Mouse (Mus musculus): ENCODE data around the gene Krtap13-1.
"Not testable (repeated sequence)": the region's sequence is repeated elsewhere in the genome, so short reads cannot be mapped to it uniquely, and the experiment has no call there.

Krtap13-1 gene

GRCm38 (mm10) chr16:88728812-88729275 is at the start of gene Krtap13-1:
TSS of gene Krtap13-1 (plus strand) at chr16:88728862.
- no peak for DNase-seq

DNA sequence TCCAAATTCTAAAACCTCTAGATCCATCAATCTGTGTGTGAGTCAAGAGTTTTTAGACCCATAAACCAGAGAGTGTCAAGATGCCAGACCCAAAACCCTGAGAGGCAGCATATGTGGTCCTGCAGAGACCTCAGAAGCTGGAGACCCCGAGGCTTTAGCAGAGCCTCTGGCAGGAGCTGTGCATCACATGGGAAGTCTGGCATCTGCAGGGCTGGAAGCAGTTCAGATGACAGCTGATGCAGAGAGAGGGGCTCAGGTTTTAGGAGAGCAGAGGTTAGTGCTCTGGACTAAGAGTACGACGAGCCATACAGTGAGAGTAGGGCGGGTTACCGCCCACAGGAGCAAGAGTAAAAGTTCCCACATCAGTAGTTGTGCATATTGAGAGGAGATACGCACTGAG is 49.6 kb upstream of the Krtap13-1 start:
- DNase-seq = no peak

- DNase-seq = no peak
Observed at GRCm38 (mm10) chr16:88681282-88681681, 47.4 kb upstream of the Krtap13-1 start.

GRCm38 (mm10) chr16:88696256-88696655 is 32.4 kb upstream of the Krtap13-1 start:
- DNase-seq = no peak

DNA sequence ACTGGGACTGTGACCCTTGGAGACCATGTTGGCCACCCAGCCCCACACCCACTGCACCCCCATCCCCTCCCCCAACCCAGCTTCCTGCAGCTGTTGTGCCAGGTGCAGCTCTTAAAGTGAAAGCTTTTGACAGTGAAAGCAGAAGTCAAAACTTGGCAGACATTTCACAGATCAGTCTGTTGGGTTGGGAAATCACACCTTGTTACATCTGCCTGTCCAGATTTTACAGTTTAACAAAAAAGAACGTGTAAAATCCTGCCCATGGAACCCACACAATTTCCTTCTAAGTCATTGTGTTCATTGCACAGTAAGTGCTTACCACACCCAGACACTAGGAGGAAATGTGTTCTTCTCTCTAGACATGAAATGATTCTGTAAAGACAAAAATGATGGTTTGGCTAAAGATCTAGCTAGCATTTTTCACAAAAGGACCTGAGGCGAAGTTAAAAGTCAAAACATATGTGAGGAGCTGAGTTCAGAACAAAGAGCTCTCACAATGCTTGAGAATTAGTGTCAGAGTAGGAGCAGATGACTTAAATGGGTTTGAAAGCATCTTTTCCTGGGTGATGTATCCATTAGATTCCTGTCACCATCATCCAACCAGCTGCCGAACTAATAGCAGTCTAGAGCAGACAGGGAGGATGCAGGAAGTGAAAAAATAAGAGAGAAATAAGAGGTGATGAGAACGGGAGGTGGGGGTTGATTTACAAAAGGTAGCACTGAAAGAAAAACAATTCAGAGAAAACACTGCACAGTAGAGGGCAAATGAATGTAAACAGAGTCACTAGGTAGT is 27.4 kb upstream of the Krtap13-1 start:
- DNase-seq = no peak

DNA sequence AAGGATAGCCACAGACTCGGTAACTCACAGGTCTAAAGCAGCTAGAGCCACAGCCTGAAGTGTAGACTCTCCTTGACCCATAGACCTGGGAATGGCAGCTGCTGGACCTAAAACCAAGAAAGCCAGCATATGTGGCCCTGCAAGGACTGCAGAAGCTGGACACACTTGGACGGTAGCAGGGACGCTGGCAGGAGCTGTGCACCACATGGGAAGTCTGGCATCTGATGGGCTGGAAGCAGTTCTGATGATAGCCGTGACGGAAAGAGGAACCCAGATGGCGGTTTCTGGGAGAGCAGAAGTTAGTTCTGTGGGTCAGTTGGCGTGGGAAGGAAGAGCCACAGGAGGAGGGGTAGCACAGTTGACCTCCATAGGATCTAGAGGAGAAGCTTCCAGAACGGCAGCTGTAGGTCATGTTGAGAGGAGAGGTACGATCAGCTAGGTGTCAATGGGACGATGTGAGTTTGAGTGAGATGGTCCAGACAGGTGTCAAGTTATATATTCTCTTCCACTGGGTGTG is 21.1 kb upstream of the Krtap13-1 start, which contains the start of gene 2310061N02Rik:
Gene 2310061N02Rik (minus strand): TSS at position 467 of the 517 bp plus-strand sequence.
- DNase-seq = no peak

DNA sequence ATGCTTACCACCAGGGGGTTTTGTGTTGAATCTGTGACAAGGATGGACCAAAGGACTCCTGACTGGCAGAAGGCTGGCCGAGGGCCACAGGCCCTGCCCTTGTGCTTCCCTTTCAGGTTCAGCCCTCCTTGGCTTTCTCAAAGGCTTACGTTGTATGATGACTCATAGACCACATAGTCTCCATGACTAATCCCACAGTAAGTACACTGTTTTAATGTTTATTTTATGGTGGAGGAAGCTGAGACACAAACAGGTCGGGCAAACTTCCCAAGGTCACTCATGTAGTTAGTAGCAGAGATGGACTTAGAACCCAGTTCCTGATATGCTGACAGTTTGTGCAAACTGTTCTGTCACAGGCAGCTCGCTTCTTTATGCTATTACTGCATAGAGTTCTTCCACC is 17.9 kb upstream of the Krtap13-1 start:
- DNase-seq = no peak

DNA sequence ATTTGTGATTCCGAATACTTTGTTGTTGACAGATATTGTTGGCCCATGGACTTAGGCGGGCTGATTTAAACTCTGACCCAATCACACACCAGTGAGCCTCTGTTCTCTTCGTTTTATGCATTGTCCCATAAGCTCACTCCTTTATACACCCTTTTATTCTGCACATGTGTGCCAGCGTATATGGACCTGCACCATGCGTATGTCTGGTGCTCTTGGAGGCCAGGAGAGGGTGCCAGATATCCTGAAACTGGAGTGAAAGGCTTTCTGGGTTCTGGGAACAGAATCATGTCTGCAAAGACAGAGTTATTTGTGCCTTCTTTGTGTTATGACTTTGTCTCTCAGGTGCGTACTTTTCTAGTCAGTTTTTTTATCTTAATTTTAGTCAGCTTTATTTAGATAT is 17.4 kb upstream of the Krtap13-1 start:
- no peak for DNase-seq

DNA sequence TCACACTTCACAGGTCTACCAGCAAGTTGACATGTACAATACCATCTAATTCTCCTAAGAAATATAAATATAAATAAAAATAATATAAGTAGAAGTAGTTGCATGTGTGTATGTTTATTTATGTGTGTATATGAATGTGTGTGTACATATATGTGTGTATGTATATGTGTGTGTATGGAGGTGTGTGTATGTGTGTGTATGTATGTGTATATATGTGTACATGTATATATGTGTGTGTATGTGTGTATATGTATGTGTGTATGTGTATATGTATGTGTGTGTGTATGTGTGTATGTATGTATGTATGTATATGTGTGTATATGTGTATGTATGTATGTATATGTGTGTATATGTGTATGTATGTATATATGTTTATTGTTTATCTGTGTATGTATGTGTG is 12.1 kb upstream of the Krtap13-1 start:
- DNase-seq = no peak

DNA sequence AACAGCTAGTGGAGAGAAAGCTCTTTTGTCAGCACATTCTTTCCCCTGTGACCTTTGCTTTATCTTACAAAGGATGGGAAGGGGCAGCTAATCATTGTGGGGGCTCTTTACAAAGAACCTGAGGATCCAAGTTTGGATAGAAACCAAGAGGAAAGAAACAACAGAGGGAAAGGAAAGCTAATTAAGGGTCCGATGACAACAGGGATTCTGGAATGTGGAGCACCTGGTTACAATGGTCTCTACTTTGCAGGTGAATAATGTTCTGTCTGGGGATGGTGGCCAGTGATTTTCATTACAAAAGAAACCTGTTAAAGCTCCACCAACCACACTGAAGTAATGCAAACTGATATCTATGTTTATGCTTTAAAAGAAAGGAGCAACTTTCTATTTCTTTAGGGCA is 8.6 kb upstream of the Krtap13-1 start:
- no peak for DNase-seq

DNA sequence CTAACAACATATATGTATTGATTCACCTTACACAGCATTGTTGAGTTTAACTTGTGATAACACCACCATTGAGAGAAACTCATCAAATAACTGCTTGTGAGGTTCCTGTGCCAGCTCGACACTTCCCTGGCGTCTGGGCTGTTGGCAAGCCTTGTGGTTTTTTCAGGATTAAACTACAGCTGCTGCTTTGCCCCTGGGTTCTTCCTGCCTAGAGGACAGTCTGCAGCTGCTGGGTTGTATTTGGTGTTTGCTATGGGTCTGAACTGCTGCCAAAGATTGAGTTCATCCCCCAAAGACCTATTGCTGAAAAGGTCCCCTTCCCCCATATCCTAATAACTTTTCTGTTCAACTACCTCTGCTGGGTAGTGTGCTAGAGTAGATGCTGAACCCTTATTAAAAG is 6.7 kb downstream of the Krtap13-1 start:
- no peak for DNase-seq

- no peak for DNase-seq
Observed at GRCm38 (mm10) chr16:88744750-88745340, 16.2 kb downstream of the Krtap13-1 start.

GRCm38 (mm10) chr16:88747943-88748342 is 19.3 kb downstream of the Krtap13-1 start:
- DNase-seq = no peak

GRCm38 (mm10) chr16:88751535-88751934 is 22.9 kb downstream of the Krtap13-1 start, which contains the start of gene Krtap13:
TSS of gene Krtap13 (minus strand) at chr16:88751635.
- not testable (repeated sequence) for DNase-seq

DNA sequence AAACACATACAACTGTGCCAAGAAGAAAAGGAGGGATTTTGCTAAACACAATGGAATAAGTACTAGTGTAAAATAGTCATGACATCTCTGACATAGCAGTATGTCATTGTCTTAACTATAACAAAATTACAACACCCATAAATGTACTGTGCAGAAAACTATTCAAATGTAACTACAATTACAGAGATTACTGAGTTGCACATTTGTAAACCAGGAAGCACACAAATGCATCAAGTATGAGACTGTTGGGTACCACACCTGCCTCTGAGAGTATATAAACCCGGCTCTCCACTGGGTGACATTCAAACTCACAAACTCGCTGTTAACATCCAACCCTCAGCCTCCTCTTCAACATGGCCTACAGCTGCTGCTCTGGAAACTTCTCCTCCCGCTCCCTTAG is 29.9 kb downstream of the Krtap13-1 start, which contains the start of gene 2310034C09Rik:
Gene 2310034C09Rik (plus strand): TSS at position 301 of the 400 bp plus-strand sequence.
- not testable (repeated sequence) for DNase-seq

DNA sequence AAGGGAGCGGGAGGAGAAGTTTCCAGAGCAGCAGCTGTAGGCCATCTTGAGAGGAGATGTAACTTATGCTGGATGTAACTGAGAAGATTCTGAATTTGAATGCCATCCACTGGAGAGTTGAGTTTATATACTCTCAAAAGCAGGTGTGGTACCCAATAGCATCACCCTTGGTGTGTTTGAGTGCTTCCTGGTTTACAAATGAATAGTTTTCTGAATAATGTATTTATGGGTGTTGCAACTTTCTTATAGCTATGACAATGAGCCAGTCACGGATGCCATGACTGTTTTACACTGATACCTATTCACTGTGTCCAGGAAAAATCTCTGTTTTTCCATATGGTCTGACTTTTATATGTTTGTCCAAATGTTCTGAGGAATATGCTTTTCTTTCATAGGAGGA is 45.4 kb downstream of the Krtap13-1 start, which contains the start of gene 2310057N15Rik:
Gene 2310057N15Rik (minus strand): TSS at position 101 of the 400 bp plus-strand sequence.
- no peak for DNase-seq

- DNase-seq = no peak
Observed at GRCm38 (mm10) chr16:88777596-88777995, 48.9 kb downstream of the Krtap13-1 start, which contains the start of gene Gm5965. TSS of gene Gm5965 (plus strand) at chr16:88777896.

Data from kidney, adult 18-20 months (tissue).